Mouse (Mus musculus): ENCODE data around the gene Cacfd1.
A peak's percentile ranks its signal among the peaks of the same experiment; 100 is the strongest.

The Cacfd1 gene

GRCm38 (mm10) chr2:27009714-27010244 lies at the start of gene Cacfd1:
TSS of gene Cacfd1 (plus strand) at chr2:27009926.
- DNase-seq (ENCODE audit: low spot score in 2 of 2): peak; percentile 84

- DNase-seq (ENCODE audit: low spot score in 2 of 2): no peak
Observed at GRCm38 (mm10) chr2:26960756-26961155, 49.0 kb upstream of the Cacfd1 start.

GRCm38 (mm10) chr2:26963923-26964723 lies 45.6 kb upstream of the Cacfd1 start, which contains the start of gene Rexo4:
TSS of gene Rexo4 (minus strand) at chr2:26964386.
- DNase-seq (ENCODE audit: low spot score in 2 of 2): peak; percentile 92

GRCm38 (mm10) chr2:26964724-26965370 lies 44.9 kb upstream of the Cacfd1 start:
- no peak for DNase-seq (ENCODE audit: low spot score in 2 of 2)

- no peak for DNase-seq (ENCODE audit: low spot score in 2 of 2)
Observed at GRCm38 (mm10) chr2:26967262-26967661, 42.5 kb upstream of the Cacfd1 start.

- no peak for DNase-seq (ENCODE audit: low spot score in 2 of 2)
Observed at GRCm38 (mm10) chr2:26973116-26973515, 36.6 kb upstream of the Cacfd1 start, which contains the start of gene Adamts13. TSS of gene Adamts13 (plus strand) at chr2:26973416.

GRCm38 (mm10) chr2:26973960-26974359 lies 35.8 kb upstream of the Cacfd1 start:
- no peak for DNase-seq (ENCODE audit: low spot score in 2 of 2)

- no peak for DNase-seq (ENCODE audit: low spot score in 2 of 2)
Observed at GRCm38 (mm10) chr2:26980361-26980760, 29.4 kb upstream of the Cacfd1 start.

- no peak for DNase-seq (ENCODE audit: low spot score in 2 of 2)
Observed at GRCm38 (mm10) chr2:26984179-26984578, 25.5 kb upstream of the Cacfd1 start.

GRCm38 (mm10) chr2:26984640-26985039 lies 25.1 kb upstream of the Cacfd1 start:
- no peak for DNase-seq (ENCODE audit: low spot score in 2 of 2)

- DNase-seq (ENCODE audit: low spot score in 2 of 2): no peak
Observed at GRCm38 (mm10) chr2:26993936-26994335, 15.8 kb upstream of the Cacfd1 start.

- DNase-seq (ENCODE audit: low spot score in 2 of 2): no peak
Observed at GRCm38 (mm10) chr2:26997498-26997897, 12.2 kb upstream of the Cacfd1 start.

GRCm38 (mm10) chr2:26997993-26998392 lies 11.7 kb upstream of the Cacfd1 start:
- no peak for DNase-seq (ENCODE audit: low spot score in 2 of 2)

GRCm38 (mm10) chr2:27006255-27006654 lies 3.5 kb upstream of the Cacfd1 start:
- DNase-seq (ENCODE audit: low spot score in 2 of 2): no peak

- no peak for DNase-seq (ENCODE audit: low spot score in 2 of 2)
Observed at GRCm38 (mm10) chr2:27007701-27008100, 2.0 kb upstream of the Cacfd1 start.

- peak; percentile 49 to 79 for DNase-seq (ENCODE audit: low spot score in 2 of 2)
Observed at GRCm38 (mm10) chr2:27017802-27018201, 8.1 kb downstream of the Cacfd1 start.

- DNase-seq (ENCODE audit: low spot score in 2 of 2): no peak
Observed at GRCm38 (mm10) chr2:27019530-27019929, 9.8 kb downstream of the Cacfd1 start.

GRCm38 (mm10) chr2:27021103-27021502 lies 11.4 kb downstream of the Cacfd1 start:
- DNase-seq (ENCODE audit: low spot score in 2 of 2): no peak

- no peak for DNase-seq (ENCODE audit: low spot score in 2 of 2)
Observed at GRCm38 (mm10) chr2:27022612-27023011, 12.9 kb downstream of the Cacfd1 start.

- DNase-seq (ENCODE audit: low spot score in 2 of 2): no peak
Observed at GRCm38 (mm10) chr2:27024136-27024535, 14.4 kb downstream of the Cacfd1 start.

- DNase-seq (ENCODE audit: low spot score in 2 of 2): no peak
Observed at GRCm38 (mm10) chr2:27025545-27025944, 15.8 kb downstream of the Cacfd1 start.

- DNase-seq (ENCODE audit: low spot score in 2 of 2): no peak
Observed at GRCm38 (mm10) chr2:27026332-27026731, 16.6 kb downstream of the Cacfd1 start.

All from urinary bladder, postnatal 4 days (tissue).